Comparison of ENCODE assay signal across 7 mouse cellular contexts in the genomic region with DNA sequence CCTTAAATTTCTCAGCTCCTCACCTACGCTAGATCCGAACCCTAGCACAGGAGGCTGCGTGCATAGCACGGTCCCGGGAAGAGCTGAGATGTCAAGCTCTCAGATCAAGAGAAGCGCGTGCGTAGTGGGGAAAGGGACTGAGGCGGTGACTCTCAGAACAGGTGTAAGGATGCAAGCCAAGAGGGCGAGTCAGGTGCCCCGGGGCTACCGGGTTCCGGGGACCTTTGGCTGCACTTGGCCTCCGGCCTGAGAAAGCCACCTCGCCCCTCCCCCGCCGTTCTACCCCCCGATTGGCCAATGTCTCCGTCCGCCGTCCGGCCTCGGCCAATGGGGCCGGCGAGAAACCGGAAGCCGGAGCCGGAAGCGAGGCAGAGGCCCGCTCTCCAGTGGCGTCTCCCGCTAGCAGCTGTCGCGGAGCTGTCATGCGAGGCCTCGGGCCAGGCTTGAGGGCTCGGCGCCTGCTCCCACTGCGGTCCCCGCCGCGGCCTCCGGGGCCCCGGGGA. TPM values are rescaled to one million over a fixed set of nuclear protein-coding genes. Genes with fewer than 3 reads are reported as not detected.
DNase-seq lines count a peak whose midpoint lies in the region; ATAC-seq lines count a peak whose summit lies in the region.

A gene (plus strand): TSS at position 355 of the 503 bp plus-strand sequence.

- 3% methylated on average over 41 of the region's 44 CpGs for WGBS in embryonic facial prominence, embryonic 11.5 days
- WGBS in limb, embryonic 11.5 days, result 3% methylated on average over 39 of the region's 44 CpGs
- WGBS in midbrain, embryonic 14.5 days, result 1% methylated on average over 44 of the region's 44 CpGs

- no peaks in the 10 kb centered on the region for H3K36me3 ChIP-seq in embryonic facial prominence, embryonic 11.5 days (replicated peaks; ENCODE audit: control insufficient read depth, insufficient read depth, low read depth, low read length)
- H3K36me3 ChIP-seq in limb, embryonic 11.5 days (ENCODE audit: control insufficient read depth, insufficient read depth, low read length), result no peaks in the 10 kb centered on the region
- H3K36me3 ChIP-seq in midbrain, embryonic 14.5 days (ENCODE audit: control insufficient read depth, insufficient read depth, low read length), result no peaks in the 10 kb centered on the region

- H3K4me2 ChIP-seq in embryonic facial prominence, embryonic 11.5 days (ENCODE audit: low read depth, low read length), result peak within 1 kb of the TSS; percentile 99
- peak within 1 kb of the TSS; percentile 99 for H3K4me2 ChIP-seq in limb, embryonic 11.5 days (ENCODE audit: low read depth, severe bottlenecking)
- H3K4me2 ChIP-seq in midbrain, embryonic 14.5 days (ENCODE audit: low read length), result peak within 1 kb of the TSS; percentile 90

- peak; percentile 90 for ATAC-seq in embryonic facial prominence, embryonic 11.5 days (replicated peaks; ENCODE audit: insufficient number of reproducible peaks, low FRiP score, low TSS enrichment, low read depth)
- ATAC-seq in granulocyte monocyte progenitor cell, adult 5-6 weeks (replicated peaks; ENCODE audit: poor library complexity, severe bottlenecking), result peak; percentile 95
- ATAC-seq in limb, embryonic 11.5 days (ENCODE audit: insufficient number of reproducible peaks, low FRiP score, low TSS enrichment, low read depth), result peak; percentile 86
- ATAC-seq in midbrain, embryonic 14.5 days (ENCODE audit: low FRiP score, low TSS enrichment), result peak; percentile 94

- peak within 1 kb of the TSS; percentile 89 for H3K4me3 ChIP-seq in embryonic facial prominence, embryonic 11.5 days (ENCODE audit: low read depth, low read length)
- H3K4me3 ChIP-seq in limb, embryonic 11.5 days (ENCODE audit: low read depth, low read length), result peak within 1 kb of the TSS; percentile 80
- peak within 1 kb of the TSS; percentile 86 for H3K4me3 ChIP-seq in midbrain, embryonic 14.5 days (replicated peaks; ENCODE audit: low read depth, low read length)

- peak within 1 kb of the TSS; percentile 52; the same call in 1 of the 2 replicates for H3K27ac ChIP-seq in embryonic facial prominence, embryonic 11.5 days (replicated peaks; ENCODE audit: low read depth, low read length)
- no peak within 1 kb of the TSS; the same call in 1 of the 2 replicates for H3K27ac ChIP-seq in limb, embryonic 11.5 days (replicated peaks; ENCODE audit: low read depth, low read length)
- peak within 1 kb of the TSS; percentile 91 for H3K27ac ChIP-seq in midbrain, embryonic 14.5 days (replicated peaks; ENCODE audit: low read depth, low read length)

- H3K4me1 ChIP-seq in embryonic facial prominence, embryonic 11.5 days (ENCODE audit: control insufficient read depth, insufficient read depth, low read length), result no peaks in the 10 kb centered on the region
- H3K4me1 ChIP-seq in limb, embryonic 11.5 days (ENCODE audit: control insufficient read depth, insufficient read depth, low read length), result peaks cover 5% of the 10 kb centered on the region
- peaks cover 9% of the 10 kb centered on the region; the same call in 1 of the 2 replicates for H3K4me1 ChIP-seq in midbrain, embryonic 14.5 days (ENCODE audit: control insufficient read depth, insufficient read depth, low read length)

- no peaks in the 10 kb centered on the region for H3K9me3 ChIP-seq in embryonic facial prominence, embryonic 11.5 days (replicated peaks; ENCODE audit: control insufficient read depth, low read length)
- H3K9me3 ChIP-seq in limb, embryonic 11.5 days (ENCODE audit: control insufficient read depth, low read length), result no peaks in the 10 kb centered on the region
- no peaks in the 10 kb centered on the region for H3K9me3 ChIP-seq in midbrain, embryonic 14.5 days (ENCODE audit: control insufficient read depth, low read length)

- peak within 1 kb of the TSS; percentile 82 for H3K9ac ChIP-seq in embryonic facial prominence, embryonic 11.5 days (replicated peaks; ENCODE audit: low read length)
- H3K9ac ChIP-seq in limb, embryonic 11.5 days (ENCODE audit: low read length), result peak within 1 kb of the TSS; percentile 78
- peak within 1 kb of the TSS; percentile 87 for H3K9ac ChIP-seq in midbrain, embryonic 14.5 days (replicated peaks; ENCODE audit: low read length)

- H3K27me3 ChIP-seq in embryonic facial prominence, embryonic 11.5 days (ENCODE audit: control insufficient read depth, insufficient read depth, low read length), result no peaks in the 10 kb centered on the region
- peaks cover 9% of the 10 kb centered on the region; the same call in 1 of the 2 replicates for H3K27me3 ChIP-seq in limb, embryonic 11.5 days (ENCODE audit: control insufficient read depth, insufficient read depth, low read length)
- H3K27me3 ChIP-seq in midbrain, embryonic 14.5 days (ENCODE audit: control insufficient read depth, insufficient read depth, low read length), result no peaks in the 10 kb centered on the region

- peak; percentile 98 for DNase-seq in adrenal gland, postnatal 14 days
- DNase-seq in embryonic facial prominence, embryonic 11.5 days (ENCODE audit: low spot score), result peak; percentile 93
- peak; percentile 94 for DNase-seq in kidney, adult 18-20 months
- peak; percentile 91 for DNase-seq in limb, embryonic 11.5 days (ENCODE audit: low spot score)
- peak; percentile 96 for DNase-seq in midbrain, embryonic 14.5 days
- peak; percentile 88 to 89 for DNase-seq in spleen, adult 18-20 months

RNA-seq across cellular contexts. Expression of the gene that starts here (rescaled TPM):
- total RNA-seq in adrenal gland, postnatal 14 days (2021), result 58.0 and 66.5 TPM in 2 replicates
- polyA plus RNA-seq in embryonic facial prominence, embryonic 11.5 days (2014; fragmentation: Nextera tagmentation; extraction: Ambion mirVana), result 9.8 and 10.4 TPM in 2 replicates
- total RNA-seq in granulocyte monocyte progenitor cell, adult 5-6 weeks (2014; fragmentation: Nextera tagmentation), result 15.5 and 17.4 TPM in 2 replicates
- total RNA-seq in granulocyte monocyte progenitor cell, adult 5-6 weeks (2017), result 10.4 and 11.1 TPM in 2 replicates
- 6.9 and 8.3 TPM in 2 replicates for polyA plus RNA-seq in limb, embryonic 11.5 days (2014; fragmentation: Nextera tagmentation; extraction: Ambion mirVana)
- 17.6 and 19.4 TPM in 2 replicates for polyA plus RNA-seq in midbrain, embryonic 14.5 days (2014; fragmentation: Nextera tagmentation; extraction: Ambion mirVana)
